In genomic region chr7:28825686-28826401, GRCm38 (mm10) we compare ENCODE assay signal across 8 mouse cellular contexts. TPM values are rescaled to one million over a fixed set of nuclear protein-coding genes. Genes with fewer than 3 reads are reported as not detected.
DNase-seq lines count a peak whose midpoint lies in the region; ATAC-seq and TF ChIP-seq lines count a peak whose summit lies in the region.

No protein-coding gene starts in this region.

- peak overlapping the region; percentile 88 for H3K27ac ChIP-seq in left cerebral cortex, adult 2 months
- no peak overlapping the region for H3K27ac ChIP-seq in embryonic facial prominence, embryonic 11.5 days (replicated peaks; ENCODE audit: low read depth, low read length)
- peak overlapping the region; percentile 92 for H3K27ac ChIP-seq in limb, embryonic 15.5 days
- peak overlapping the region; percentile 75 for H3K27ac ChIP-seq in midbrain, postnatal 0 days (ENCODE audit: low read depth, low read length)

- no peak for DNase-seq in left cerebral cortex, adult 2 months (ENCODE audit: extremely low spot score in 1 of 2, low spot score in 2 of 2)
- no peak for DNase-seq in left cerebral cortex, postnatal 4 days
- no peak for DNase-seq in embryonic facial prominence, embryonic 11.5 days (ENCODE audit: low spot score)
- DNase-seq in heart, postnatal 4 days, result peak; percentile 50
- no peak for DNase-seq in midbrain, postnatal 0 days (ENCODE audit: low spot score)
- DNase-seq in Muller cell, postnatal 12 days (ENCODE audit: inconsistent ontology term), result no peak
- no peak for DNase-seq in right cerebral cortex, adult 18-20 months

- peak overlapping the region; percentile 64 for H3K9ac ChIP-seq in embryonic facial prominence, embryonic 11.5 days (replicated peaks; ENCODE audit: low read length)
- H3K9ac ChIP-seq in limb, embryonic 15.5 days, result peak overlapping the region; percentile 52
- peak overlapping the region; percentile 66; the same call in 1 of the 2 replicates for H3K9ac ChIP-seq in midbrain, postnatal 0 days (replicated peaks; ENCODE audit: low read length, poor library complexity, severe bottlenecking)

- 71% methylated on average over 11 of the region's 11 CpGs for WGBS in embryonic facial prominence, embryonic 11.5 days
- 39% methylated on average over 11 of the region's 11 CpGs for WGBS in limb, embryonic 15.5 days
- 52% methylated on average over 11 of the region's 11 CpGs for WGBS in midbrain, postnatal 0 days

- no peaks in the 10 kb centered on the region for H3K27me3 ChIP-seq in embryonic facial prominence, embryonic 11.5 days (ENCODE audit: control insufficient read depth, insufficient read depth, low read length)
- H3K27me3 ChIP-seq in limb, embryonic 15.5 days, result no peaks in the 10 kb centered on the region
- no peaks in the 10 kb centered on the region for H3K27me3 ChIP-seq in midbrain, postnatal 0 days (ENCODE audit: insufficient read depth, low read length)

- intact Hi-C loops in left cerebral cortex, adult 2 months (cut with DNase I), result loop anchor here (1.0 to 5.0 kb wide), 4 partner anchors 16 to 136 kb away; partner anchors contain the start of gene Actn4
- intact Hi-C loops in left cerebral cortex, postnatal 4 days (cut with DNase I), result no loop called here

- peaks cover 16% of the 10 kb centered on the region for H3K36me3 ChIP-seq in embryonic facial prominence, embryonic 11.5 days (replicated peaks; ENCODE audit: control insufficient read depth, insufficient read depth, low read depth, low read length)
- H3K36me3 ChIP-seq in limb, embryonic 15.5 days, result peaks cover 42% of the 10 kb centered on the region
- peaks cover 26% of the 10 kb centered on the region for H3K36me3 ChIP-seq in midbrain, postnatal 0 days (ENCODE audit: insufficient read depth, low read length)

- H3K4me2 ChIP-seq in embryonic facial prominence, embryonic 11.5 days (ENCODE audit: low read depth, low read length), result peak overlapping the region; percentile 40
- H3K4me2 ChIP-seq in limb, embryonic 15.5 days, result peak overlapping the region; percentile 52
- H3K4me2 ChIP-seq in midbrain, postnatal 0 days (ENCODE audit: low read depth, low read length, poor library complexity, severe bottlenecking), result peak overlapping the region; percentile 51

- H3K9me3 ChIP-seq in embryonic facial prominence, embryonic 11.5 days (replicated peaks; ENCODE audit: control insufficient read depth, low read length), result no peaks in the 10 kb centered on the region
- H3K9me3 ChIP-seq in limb, embryonic 15.5 days, result no peaks in the 10 kb centered on the region
- H3K9me3 ChIP-seq in midbrain, postnatal 0 days (ENCODE audit: low read length), result no peaks in the 10 kb centered on the region

- H3K4me3 ChIP-seq in left cerebral cortex, adult 2 months, result peak overlapping the region; percentile 54
- H3K4me3 ChIP-seq in embryonic facial prominence, embryonic 11.5 days (ENCODE audit: low read depth, low read length), result peak overlapping the region; percentile 33
- peak overlapping the region; percentile 49 for H3K4me3 ChIP-seq in limb, embryonic 15.5 days
- H3K4me3 ChIP-seq in midbrain, postnatal 0 days (ENCODE audit: low read depth, low read length), result peak overlapping the region; percentile 46

- ATAC-seq in embryonic facial prominence, embryonic 11.5 days (replicated peaks; ENCODE audit: insufficient number of reproducible peaks, low FRiP score, low TSS enrichment, low read depth), result no peak
- ATAC-seq in limb, embryonic 15.5 days (ENCODE audit: insufficient number of reproducible peaks, low FRiP score, low TSS enrichment, low read depth), result no peak
- no peak for ATAC-seq in midbrain, postnatal 0 days (ENCODE audit: low FRiP score)

- H3K4me1 ChIP-seq in embryonic facial prominence, embryonic 11.5 days (ENCODE audit: control insufficient read depth, insufficient read depth, low read length), result no peaks in the 10 kb centered on the region
- H3K4me1 ChIP-seq in limb, embryonic 15.5 days, result peaks cover 23% of the 10 kb centered on the region
- H3K4me1 ChIP-seq in midbrain, postnatal 0 days (ENCODE audit: insufficient read depth, low read length), result peaks cover 6% of the 10 kb centered on the region; the same call in 1 of the 2 replicates

- peak; percentile 4 for TF ChIP-seq CTCF in left cerebral cortex, adult 2 months (IDR thresholded peaks at IDR 0.05)
- TF ChIP-seq CTCF in midbrain, postnatal 0 days (IDR thresholded peaks at IDR 0.05), result no peak

RNA-seq across cellular contexts. Expression of gene Ech1, which starts 0.8 kb away (rescaled TPM):
- 10 to 100 TPM; 46.3 to 49.8 TPM for total RNA-seq in left cerebral cortex, adult 2 months (2021)
- total RNA-seq in left cerebral cortex, postnatal 4 days (2021), result 10 to 100 TPM; 45.3 to 45.9 TPM
- 103 and 106 TPM in 2 replicates for polyA plus RNA-seq in embryonic facial prominence, embryonic 11.5 days (2014; fragmentation: Nextera tagmentation; extraction: Ambion mirVana)
- 100 to 1,000 TPM; 647 to 783 TPM for total RNA-seq in heart, postnatal 4 days (2021)
- 217 and 232 TPM in 2 replicates for polyA plus RNA-seq in limb, embryonic 15.5 days (2015; fragmentation: Nextera tagmentation; extraction: Ambion mirVana)
- total RNA-seq in midbrain, postnatal 0 days (2014; rRNA removed), result 89.3 and 104 TPM in 2 replicates
- polyA plus RNA-seq in midbrain, postnatal 0 days (2015; fragmentation: Nextera tagmentation; extraction: Ambion mirVana), result 103 and 107 TPM in 2 replicates

RNA-seq across cellular contexts. Expression of gene Lgals4, which starts 7.8 kb away (rescaled TPM):
- 1 to 10 TPM; 2.6 to 2.9 TPM for total RNA-seq in left cerebral cortex, adult 2 months (2021)
- 1 to 10 TPM; 3.6 to 4.6 TPM for total RNA-seq in left cerebral cortex, postnatal 4 days (2021)
- 1.5 and 1.9 TPM in 2 replicates for polyA plus RNA-seq in embryonic facial prominence, embryonic 11.5 days (2014; fragmentation: Nextera tagmentation; extraction: Ambion mirVana)
- total RNA-seq in heart, postnatal 4 days (2021), result 10 to 100 TPM; 17.8 to 20.8 TPM
- 11.6 and 13.8 TPM in 2 replicates for polyA plus RNA-seq in limb, embryonic 15.5 days (2015; fragmentation: Nextera tagmentation; extraction: Ambion mirVana)
- 3.4 and 3.5 TPM in 2 replicates for total RNA-seq in midbrain, postnatal 0 days (2014; rRNA removed)
- 4.8 and 5.1 TPM in 2 replicates for polyA plus RNA-seq in midbrain, postnatal 0 days (2015; fragmentation: Nextera tagmentation; extraction: Ambion mirVana)

RNA-seq across cellular contexts. Expression of gene Hnrnpl, which starts 17.5 kb away (rescaled TPM):
- total RNA-seq in left cerebral cortex, adult 2 months (2021), result 100 to 1,000 TPM; 434 to 438 TPM
- total RNA-seq in left cerebral cortex, postnatal 4 days (2021), result 100 to 1,000 TPM; 572 to 576 TPM
- polyA plus RNA-seq in embryonic facial prominence, embryonic 11.5 days (2014; fragmentation: Nextera tagmentation; extraction: Ambion mirVana), result 328 and 350 TPM in 2 replicates
- total RNA-seq in heart, postnatal 4 days (2021), result 100 to 1,000 TPM; 549 to 557 TPM
- polyA plus RNA-seq in limb, embryonic 15.5 days (2015; fragmentation: Nextera tagmentation; extraction: Ambion mirVana), result 201 and 221 TPM in 2 replicates
- 253 and 265 TPM in 2 replicates for total RNA-seq in midbrain, postnatal 0 days (2014; rRNA removed)
- 146 and 175 TPM in 2 replicates for polyA plus RNA-seq in midbrain, postnatal 0 days (2015; fragmentation: Nextera tagmentation; extraction: Ambion mirVana)

RNA-seq across cellular contexts. Expression of gene Rinl, which starts 37.1 kb away (rescaled TPM):
- total RNA-seq in left cerebral cortex, adult 2 months (2021), result 1 to 10 TPM; 2.7 to 3.1 TPM
- 1 to 10 TPM; 1.5 to 1.6 TPM for total RNA-seq in left cerebral cortex, postnatal 4 days (2021)
- 2.3 and 3.2 TPM in 2 replicates for polyA plus RNA-seq in embryonic facial prominence, embryonic 11.5 days (2014; fragmentation: Nextera tagmentation; extraction: Ambion mirVana)
- 1 to 10 TPM; 1.1 to 1.8 TPM for total RNA-seq in heart, postnatal 4 days (2021)
- polyA plus RNA-seq in limb, embryonic 15.5 days (2015; fragmentation: Nextera tagmentation; extraction: Ambion mirVana), result 4.7 and 5.6 TPM in 2 replicates
- 0.80 and 1.0 TPM in 2 replicates for total RNA-seq in midbrain, postnatal 0 days (2014; rRNA removed)
- 1.9 TPM in 2 replicates for polyA plus RNA-seq in midbrain, postnatal 0 days (2015; fragmentation: Nextera tagmentation; extraction: Ambion mirVana)

RNA-seq across cellular contexts. Expression of gene Lgals7, which starts 37.8 kb away (rescaled TPM):
- total RNA-seq in left cerebral cortex, adult 2 months (2021), result under 1 TPM in 1 of 2 experiments, not detected in 1; 0.49 TPM
- 1 to 10 TPM; 2.3 to 3.7 TPM for total RNA-seq in left cerebral cortex, postnatal 4 days (2021)
- 0.98 and 1.3 TPM in 2 replicates for polyA plus RNA-seq in embryonic facial prominence, embryonic 11.5 days (2014; fragmentation: Nextera tagmentation; extraction: Ambion mirVana)
- total RNA-seq in heart, postnatal 4 days (2021), result 1 to 10 TPM; 1.4 to 4.4 TPM
- 171 and 257 TPM in 2 replicates for polyA plus RNA-seq in limb, embryonic 15.5 days (2015; fragmentation: Nextera tagmentation; extraction: Ambion mirVana)
- total RNA-seq in midbrain, postnatal 0 days (2014; rRNA removed), result 0.38 and 12.5 TPM in 2 replicates
- 3.8 and 4.8 TPM in 2 replicates for polyA plus RNA-seq in midbrain, postnatal 0 days (2015; fragmentation: Nextera tagmentation; extraction: Ambion mirVana)
